Mouse (Mus musculus) midbrain, embryonic 11.5 days (tissue): Measurements from ENCODE around the gene Zc3h14. TPM values are rescaled to one million over a fixed set of nuclear protein-coding genes. Genes with fewer than 3 reads are reported as not detected.
A peak's percentile ranks its signal among the peaks of the same experiment; 100 is the strongest.

ENCODE experiments used
- ATAC-seq: fragments of 200-750 bp; cut with Nextera tagmentation; 2 replicates; pipeline ENCODE4 v1.8.0; 2017; ENCODE audit warnings: moderate TSS enrichment, moderate library complexity; ENCODE audit not compliant: low FRiP score
- DNase-seq: peaks from one replicate; pipeline ENCODE4 v3.0.0; 2015; ENCODE audit warnings: low spot score; ENCODE audit errors: missing footprints
- H3K27ac ChIP-seq: fragments of 300-500 bp; sonication (generic); 2 replicates; pipeline ENCODE4 v1.5.1; 2014; ENCODE audit warnings: low read depth, low read length
- H3K27me3 ChIP-seq: fragments of 300-500 bp; sonication (generic); 2 replicates; pipeline ENCODE4 v1.6.1; 2014; ENCODE audit warnings: mild to moderate bottlenecking, low read length, moderate library complexity, mixed read lengths; ENCODE audit not compliant: control insufficient read depth, insufficient read depth
- H3K36me3 ChIP-seq: fragments of 300-500 bp; sonication (generic); 2 replicates; pipeline ENCODE4 v1.6.1; 2014; ENCODE audit warnings: mild to moderate bottlenecking, low read length, moderate library complexity, mixed read lengths; ENCODE audit not compliant: control insufficient read depth, insufficient read depth
- H3K4me1 ChIP-seq: fragments of 300-500 bp; sonication (generic); 2 replicates; pipeline ENCODE4 v1.6.1; 2014; ENCODE audit warnings: low read length; ENCODE audit not compliant: control insufficient read depth, insufficient read depth
- H3K4me2 ChIP-seq: fragments of 300-500 bp; sonication (generic); 2 replicates; pipeline ENCODE4 v1.6.1; 2014; ENCODE audit warnings: mild to moderate bottlenecking, moderate library complexity
- H3K4me3 ChIP-seq: fragments of 300-500 bp; sonication (generic); 2 replicates; pipeline ENCODE4 v1.5.1; 2014; ENCODE audit warnings: low read depth, low read length
- H3K9ac ChIP-seq: fragments of 300-500 bp; sonication (generic); 2 replicates; pipeline ENCODE4 v1.6.1; 2014; ENCODE audit warnings: low read length
- H3K9me3 ChIP-seq: fragments of 300-500 bp; sonication (generic); 2 replicates; pipeline ENCODE4 v1.6.1; 2016; ENCODE audit warnings: low read length; ENCODE audit not compliant: control insufficient read depth
- WGBS: fragments of 180-500 bp; shearing (Covaris S2); extraction: QIAGEN DNeasy Blood & Tissue Kit; methylation state at CpG from one replicate; pipeline ENCODE4 v1.1.7; 2014; 5-methylcytosine and 5-hydroxymethylcytosine counted together
- polyA plus RNA-seq: library from polyadenylated mRNA; unstranded; fragments of >200 nt; fragmentation: Nextera tagmentation; extraction: Ambion mirVana; gene quantifications from 2 replicates; pipeline ENCODE4 v1.2.1, GENCODE M21; 2014

Zc3h14 gene
- 180 and 194 TPM in 2 replicates for polyA plus RNA-seq

DNA sequence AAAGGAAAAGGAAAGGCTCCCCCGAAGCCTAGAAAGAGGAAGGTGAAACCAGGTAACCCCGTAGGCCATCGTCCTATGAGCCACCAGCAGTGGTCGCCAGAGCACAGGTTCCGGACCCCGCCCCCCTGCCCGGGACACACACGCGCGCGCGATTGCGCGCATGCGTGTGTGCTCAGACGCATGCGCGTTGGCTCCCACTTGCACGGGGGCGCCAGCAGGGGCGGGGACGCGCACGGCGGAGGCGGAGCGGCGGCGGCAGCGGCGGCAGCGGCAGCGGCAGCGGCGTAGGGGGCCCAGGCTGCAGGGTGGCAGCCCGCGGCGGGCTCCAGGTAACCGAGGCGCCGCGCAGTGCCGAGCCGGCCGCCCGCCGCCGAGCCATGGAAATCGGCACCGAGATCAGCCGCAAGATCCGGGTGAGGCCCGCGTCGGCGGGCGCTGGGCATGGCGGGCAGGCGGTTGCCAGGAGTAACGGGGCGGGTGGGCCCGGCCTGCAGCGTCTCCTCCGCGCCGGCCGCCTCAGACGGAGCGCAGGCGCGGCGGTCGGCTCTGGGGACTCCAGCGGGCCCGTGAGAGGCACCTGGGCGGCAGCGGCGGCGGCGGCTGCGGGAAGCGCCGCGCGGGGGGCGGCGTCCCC lies at the start of gene Zc3h14:
Gene Zc3h14, plus strand, starts transcription at position 219 of the 634 bp plus-strand sequence.
- Histone ChIP-seq H3K9ac (peak within 1 kb of the TSS; percentile 92), H3K4me2 (peak within 1 kb of the TSS; percentile 69), H3K27me3 (no peaks in the 10 kb centered on the region), H3K4me3 (peak within 1 kb of the TSS; percentile 91), H3K4me1 (peaks cover 12% of the 10 kb centered on the region), H3K27ac (peak within 1 kb of the TSS; percentile 82), H3K9me3 (no peaks in the 10 kb centered on the region), H3K36me3 (no peaks in the 10 kb centered on the region)
- under 1% methylated on average over 68 of the region's 87 CpGs for WGBS
- DNase-seq: peak; percentile 100
- ATAC-seq: peak; percentile 95

DNA sequence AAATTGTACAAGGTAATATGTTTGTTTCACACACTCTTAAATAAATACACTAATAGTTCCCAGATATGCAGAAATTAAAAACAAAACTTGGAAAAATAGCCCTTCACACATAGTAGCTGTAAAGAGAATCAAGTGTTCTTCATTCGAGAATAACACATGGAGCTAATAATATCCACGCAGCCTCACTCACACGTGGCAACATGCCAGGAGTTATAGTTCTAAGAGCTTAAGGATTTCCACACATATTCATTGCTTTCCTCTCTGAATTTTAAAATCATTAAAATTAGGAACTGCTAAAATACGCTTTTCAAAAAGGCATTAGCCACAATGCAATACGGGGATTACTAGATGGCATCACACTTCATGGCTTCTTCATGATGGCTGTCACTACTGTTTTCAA lies 49.6 kb upstream of the Zc3h14 start:
- ATAC-seq (no peak), DNase-seq (no peak)
- no peaks in the 10 kb centered on the region for H3K27me3 ChIP-seq
- H3K4me1 ChIP-seq: no peaks in the 10 kb centered on the region
- no peaks in the 10 kb centered on the region; the same call in 1 of the 2 replicates for H3K36me3 ChIP-seq
- H3K9me3 ChIP-seq: no peaks in the 10 kb centered on the region
- H3K4me2 ChIP-seq: no peak overlapping the region
- H3K9ac ChIP-seq: no peak overlapping the region
- H3K27ac ChIP-seq: no peak overlapping the region
- H3K4me3 ChIP-seq: no peak overlapping the region
- 92% methylated on average over 5 of the region's 5 CpGs for WGBS

DNA sequence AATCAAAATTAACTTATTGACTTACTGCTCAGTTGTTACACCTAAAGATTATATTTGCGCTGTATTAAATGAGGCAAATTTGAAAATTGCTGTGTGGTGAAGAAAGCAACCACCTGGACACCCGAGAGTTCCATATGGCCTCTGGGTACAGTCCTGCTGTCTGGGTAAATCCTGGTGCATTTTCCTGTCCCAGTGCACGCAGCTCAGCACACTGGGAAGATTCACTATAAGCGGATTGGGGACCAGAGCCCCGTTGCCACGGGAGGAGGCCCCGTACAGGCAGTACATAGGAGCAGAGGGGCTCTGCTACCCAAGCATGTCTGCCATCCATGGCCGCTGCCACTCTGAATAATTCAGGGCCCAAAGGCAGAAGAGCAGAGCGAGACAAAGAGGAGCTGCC lies 45.2 kb upstream of the Zc3h14 start:
- no peak for ATAC-seq
- no peak for DNase-seq
- Histone ChIP-seq H3K27me3 (no peaks in the 10 kb centered on the region), H3K36me3 (peaks cover 2% of the 10 kb centered on the region; the same call in 1 of the 2 replicates), H3K4me3 (no peak overlapping the region), H3K9ac (no peak overlapping the region), H3K27ac (no peak overlapping the region), H3K4me2 (no peak overlapping the region), H3K4me1 (no peaks in the 10 kb centered on the region), H3K9me3 (no peaks in the 10 kb centered on the region)
- 74% methylated on average over 9 of the region's 9 CpGs for WGBS

DNA sequence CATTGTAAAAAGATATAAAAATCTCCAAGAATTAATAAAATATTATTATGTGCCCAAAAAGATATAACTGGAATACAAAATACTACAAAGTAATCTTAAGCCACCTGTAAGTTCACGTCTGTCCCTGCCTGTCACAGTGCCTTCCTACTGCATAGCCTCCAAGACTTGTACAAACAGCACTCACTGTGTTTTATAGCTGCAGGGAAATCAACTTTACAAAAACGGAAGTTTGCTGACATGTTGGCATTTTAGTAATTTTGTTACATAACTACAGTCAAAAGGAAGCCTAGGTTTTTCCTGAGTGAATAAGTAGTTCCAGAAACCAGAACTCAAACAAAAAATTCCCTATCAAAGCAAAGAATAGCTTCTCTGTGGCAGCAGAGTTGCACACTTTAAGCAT lies 43.2 kb upstream of the Zc3h14 start:
- WGBS: 83% methylated on average over 2 of the region's 2 CpGs
- H3K9me3 ChIP-seq: no peaks in the 10 kb centered on the region
- peaks cover 2% of the 10 kb centered on the region; the same call in 1 of the 2 replicates for H3K36me3 ChIP-seq
- H3K4me3 ChIP-seq: no peak overlapping the region
- no peak overlapping the region for H3K4me2 ChIP-seq
- no peak overlapping the region for H3K9ac ChIP-seq
- no peaks in the 10 kb centered on the region for H3K27me3 ChIP-seq
- ATAC-seq (no peak), DNase-seq (peak; percentile 2)
- H3K4me1 ChIP-seq: no peaks in the 10 kb centered on the region
- no peak overlapping the region for H3K27ac ChIP-seq

DNA sequence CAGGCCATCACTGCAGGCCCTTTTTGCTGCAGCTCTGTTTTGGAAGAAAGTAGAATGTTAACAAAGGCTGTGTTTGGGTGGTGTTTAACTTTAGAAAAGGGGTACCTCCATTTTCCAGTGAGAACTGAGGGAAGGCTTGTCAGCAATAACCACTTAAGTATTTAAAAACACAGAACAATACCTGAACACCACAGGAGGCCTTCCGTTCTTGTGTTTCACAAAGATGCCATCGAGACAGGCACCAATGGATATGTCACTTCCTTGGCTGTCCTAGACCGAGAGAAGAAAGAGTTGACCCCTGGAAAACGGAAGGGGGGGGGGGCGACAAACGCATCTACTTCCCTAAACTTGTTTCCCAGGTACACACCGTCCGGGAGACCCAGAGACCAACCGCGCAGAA lies 42.8 kb upstream of the Zc3h14 start:
- H3K4me1 ChIP-seq: no peaks in the 10 kb centered on the region
- H3K27me3 ChIP-seq: no peaks in the 10 kb centered on the region
- whole genome bisulfite sequencing: 79% methylated on average over 10 of the region's 10 CpGs
- no peak overlapping the region for H3K9ac ChIP-seq
- H3K9me3 ChIP-seq: no peaks in the 10 kb centered on the region
- ATAC-seq (no peak), DNase-seq (peak; percentile 21)
- peaks cover 2% of the 10 kb centered on the region; the same call in 1 of the 2 replicates for H3K36me3 ChIP-seq
- no peak overlapping the region for H3K27ac ChIP-seq
- no peak overlapping the region for H3K4me2 ChIP-seq
- H3K4me3 ChIP-seq: no peak overlapping the region

DNA sequence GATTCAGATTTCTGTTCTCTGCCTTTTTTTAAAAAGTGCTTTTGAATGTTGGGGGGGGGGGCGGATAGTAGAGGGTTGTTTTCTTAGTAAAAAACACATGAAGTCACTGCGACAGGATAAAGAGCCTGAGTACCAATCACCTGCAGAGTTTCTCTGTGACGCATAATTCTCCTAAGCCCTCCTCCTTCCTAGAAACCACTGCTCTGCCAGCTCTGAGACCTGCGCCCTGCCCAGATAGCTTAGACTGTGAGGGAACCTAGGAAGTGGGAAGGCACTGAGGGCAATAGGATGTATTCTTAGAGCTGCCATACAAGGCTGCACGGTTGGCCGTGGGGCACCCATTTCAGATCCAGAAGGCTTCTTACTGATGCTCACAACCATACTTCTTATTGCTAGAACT lies 33.9 kb upstream of the Zc3h14 start:
- H3K36me3 ChIP-seq: peaks cover 3% of the 10 kb centered on the region; the same call in 1 of the 2 replicates
- H3K27ac ChIP-seq: no peak overlapping the region
- peaks cover 10% of the 10 kb centered on the region for H3K4me1 ChIP-seq
- 66% methylated on average over 6 of the region's 6 CpGs for WGBS
- H3K27me3 ChIP-seq: no peaks in the 10 kb centered on the region
- no peak overlapping the region for H3K4me3 ChIP-seq
- no peaks in the 10 kb centered on the region for H3K9me3 ChIP-seq
- no peak overlapping the region for H3K4me2 ChIP-seq
- H3K9ac ChIP-seq: no peak overlapping the region
- ATAC-seq: no peak
- DNase-seq: no peak

DNA sequence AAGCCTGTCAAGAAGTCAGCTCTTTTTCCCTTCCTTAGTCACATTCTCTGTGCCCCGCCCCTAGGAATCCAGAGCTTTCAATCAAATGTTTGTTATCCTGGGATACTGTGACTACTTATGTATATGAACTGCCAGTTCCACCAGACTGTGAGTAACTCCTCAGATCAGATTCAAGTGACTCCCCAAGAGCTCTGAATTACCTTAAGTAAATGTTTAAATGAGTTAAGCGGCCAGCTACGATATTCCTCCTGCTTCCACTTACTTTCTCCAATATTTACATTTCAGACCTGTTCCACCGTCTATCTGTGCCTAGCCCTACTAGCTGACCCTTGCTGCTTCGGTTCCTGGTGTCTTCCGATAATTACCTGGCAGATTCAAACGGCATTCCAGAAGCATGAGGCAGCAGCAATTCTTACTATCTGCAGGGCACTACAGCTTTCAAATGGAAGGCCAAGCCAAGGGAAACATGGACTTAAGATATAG lies 33.1 kb upstream of the Zc3h14 start:
- Histone ChIP-seq H3K27ac (no peak overlapping the region), H3K4me3 (no peak overlapping the region), H3K4me1 (peaks cover 10% of the 10 kb centered on the region), H3K4me2 (no peak overlapping the region), H3K9me3 (no peaks in the 10 kb centered on the region), H3K27me3 (no peaks in the 10 kb centered on the region), H3K9ac (no peak overlapping the region), H3K36me3 (peaks cover 3% of the 10 kb centered on the region; the same call in 1 of the 2 replicates)
- DNase-seq (peak; percentile 87), ATAC-seq (no peak)
- 60% methylated on average over 7 of the region's 7 CpGs for WGBS

DNA sequence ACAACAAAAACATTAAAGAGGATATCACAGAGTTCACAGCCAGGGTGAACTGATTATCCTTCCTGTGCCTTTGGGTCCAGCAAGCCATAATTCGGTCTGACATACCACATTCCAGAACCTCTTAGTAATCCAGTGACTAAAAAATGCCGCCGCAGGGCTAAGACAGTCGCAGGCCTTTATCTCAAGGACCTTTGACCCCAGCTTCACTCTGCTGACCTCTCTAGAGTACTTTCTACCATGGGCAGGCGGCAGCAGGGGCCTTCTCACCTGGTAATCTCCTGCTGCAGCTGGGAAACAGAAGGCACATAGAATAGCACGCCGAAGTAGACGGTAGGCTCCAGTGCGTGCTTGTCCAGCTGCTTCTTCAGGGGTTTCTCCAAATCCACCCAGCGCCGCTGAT lies 32.0 kb upstream of the Zc3h14 start:
- H3K27ac ChIP-seq: no peak overlapping the region
- no peaks in the 10 kb centered on the region for H3K27me3 ChIP-seq
- peaks cover 10% of the 10 kb centered on the region for H3K4me1 ChIP-seq
- ATAC-seq (0 out of 2 replicates have a peak, but pooled peaks have one; percentile 48), DNase-seq (no peak)
- H3K4me2 ChIP-seq: no peak overlapping the region
- peaks cover 2% of the 10 kb centered on the region; the same call in 1 of the 2 replicates for H3K36me3 ChIP-seq
- H3K9ac ChIP-seq: no peak overlapping the region
- H3K4me3 ChIP-seq: no peak overlapping the region
- no peaks in the 10 kb centered on the region for H3K9me3 ChIP-seq
- WGBS: 12% methylated on average over 11 of the region's 11 CpGs

DNA sequence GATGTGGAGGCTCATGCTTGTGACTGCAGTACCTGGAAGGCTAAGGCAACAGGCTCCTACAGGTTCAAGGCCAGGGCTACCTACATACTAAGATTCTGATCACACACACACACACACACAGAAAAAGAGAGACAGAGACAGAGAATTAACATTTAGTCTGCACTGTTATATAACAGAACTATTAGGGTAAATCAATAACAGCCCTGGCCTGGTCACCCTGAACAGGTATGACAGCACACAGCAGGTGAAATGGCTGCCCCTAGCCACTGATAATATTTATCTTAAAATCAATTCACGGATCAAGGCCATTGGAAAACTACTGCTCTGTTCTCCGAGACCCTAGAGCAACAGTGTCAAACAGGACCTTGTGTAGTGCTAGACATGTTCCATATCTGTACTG lies 30.6 kb upstream of the Zc3h14 start:
- 85% methylated on average over 2 of the region's 2 CpGs for WGBS
- no peak overlapping the region for H3K4me2 ChIP-seq
- DNase-seq (no peak), ATAC-seq (no peak)
- H3K9ac ChIP-seq: no peak overlapping the region
- no peak overlapping the region for H3K27ac ChIP-seq
- peaks cover 10% of the 10 kb centered on the region for H3K4me1 ChIP-seq
- no peak overlapping the region for H3K4me3 ChIP-seq
- H3K9me3 ChIP-seq: no peaks in the 10 kb centered on the region
- no peaks in the 10 kb centered on the region for H3K27me3 ChIP-seq
- no peaks in the 10 kb centered on the region for H3K36me3 ChIP-seq
